Mouse (Mus musculus) forebrain, embryonic 16.5 days (tissue): ENCODE data around the gene Hist1h2ae. TPM values are rescaled to one million over a fixed set of nuclear protein-coding genes. Genes with fewer than 3 reads are reported as not detected.
"Not testable (repeated sequence)": the region's sequence is repeated elsewhere in the genome, so short reads cannot be mapped to it uniquely, and the experiment has no call there.

Experiments used
- ATAC-seq: fragments of 200-750 bp; cut with Nextera tagmentation; 2 replicates; pipeline ENCODE4 v1.8.0; 2017; ENCODE audit warnings: mild to moderate bottlenecking, moderate library complexity
- H3K27ac ChIP-seq: fragments of 300-500 bp; sonication (generic); 2 replicates; pipeline ENCODE4 v1.5.1; 2014; ENCODE audit warnings: low read length, control low read depth
- H3K27me3 ChIP-seq: fragments of 300-500 bp; sonication (generic); replicated peaks from 2 replicates; pipeline ENCODE4 v1.6.1; 2014; ENCODE audit warnings: low read length; ENCODE audit not compliant: control insufficient read depth, insufficient read depth
- H3K36me3 ChIP-seq: fragments of 300-500 bp; sonication (generic); 2 replicates; pipeline ENCODE4 v1.6.1; 2014; ENCODE audit not compliant: control insufficient read depth, insufficient read depth
- H3K4me1 ChIP-seq: fragments of 300-500 bp; sonication (generic); replicated peaks from 2 replicates; pipeline ENCODE4 v1.6.1; 2014; ENCODE audit warnings: low read length; ENCODE audit not compliant: control insufficient read depth, insufficient read depth
- H3K4me2 ChIP-seq: fragments of 300-500 bp; sonication (generic); 2 replicates; pipeline ENCODE4 v1.6.1; 2014; ENCODE audit warnings: mild to moderate bottlenecking, low read length, control low read depth
- H3K4me3 ChIP-seq: fragments of 300-500 bp; sonication (generic); replicated peaks from 2 replicates; pipeline ENCODE4 v1.5.1; 2014; ENCODE audit warnings: mild to moderate bottlenecking, low read length, control low read depth
- H3K9ac ChIP-seq: fragments of 300-500 bp; sonication (generic); replicated peaks from 2 replicates; pipeline ENCODE4 v1.6.1; 2014; ENCODE audit warnings: low read depth, low read length, control low read depth
- H3K9me3 ChIP-seq: fragments of 300-500 bp; sonication (generic); 2 replicates; pipeline ENCODE4 v1.6.1; 2016; ENCODE audit warnings: low read length; ENCODE audit not compliant: control insufficient read depth
- WGBS: fragments of 180-500 bp; shearing (Covaris S2); extraction: QIAGEN DNeasy Blood & Tissue Kit; methylation state at CpG from one replicate; pipeline ENCODE4 v1.1.7; 2014; 5-methylcytosine and 5-hydroxymethylcytosine counted together
- polyA plus RNA-seq: library from polyadenylated mRNA; unstranded; fragments of >200 nt; fragmentation: Nextera tagmentation; extraction: Ambion mirVana; gene quantifications from 2 replicates; pipeline ENCODE4 v1.2.1, GENCODE M21; 2015

Gene Hist1h2ae
- polyA plus RNA-seq, 1 experiment from 2014 or later: 33.0 TPM

GRCm38 (mm10) chr13:23597957-23598356 is 26.9 kb upstream of the Hist1h2ae start:
- no peaks in the 10 kb centered on the region for H3K4me1 ChIP-seq
- H3K27ac ChIP-seq: no peak overlapping the region
- no peak overlapping the region for H3K4me2 ChIP-seq
- H3K36me3 ChIP-seq: no peaks in the 10 kb centered on the region
- ATAC-seq: no peak
- H3K27me3 ChIP-seq: no peaks in the 10 kb centered on the region
- H3K4me3 ChIP-seq: no peak overlapping the region
- H3K9me3 ChIP-seq: no peaks in the 10 kb centered on the region
- WGBS: 8% methylated on average over 9 of the region's 9 CpGs
- no peak overlapping the region for H3K9ac ChIP-seq

GRCm38 (mm10) chr13:23595622-23596372 is 24.8 kb upstream of the Hist1h2ae start:
- H3K4me1 ChIP-seq: no peaks in the 10 kb centered on the region
- H3K36me3 ChIP-seq: no peaks in the 10 kb centered on the region
- H3K4me2 ChIP-seq: no peak overlapping the region
- no peak for ATAC-seq
- no peaks in the 10 kb centered on the region for H3K9me3 ChIP-seq
- no peak overlapping the region for H3K9ac ChIP-seq
- H3K4me3 ChIP-seq: no peak overlapping the region
- H3K27me3 ChIP-seq: no peaks in the 10 kb centered on the region
- WGBS: 89% methylated on average over 7 of the region's 7 CpGs
- no peak overlapping the region for H3K27ac ChIP-seq

GRCm38 (mm10) chr13:23595185-23595584 is 24.2 kb upstream of the Hist1h2ae start:
- Histone ChIP-seq H3K9me3 (no peaks in the 10 kb centered on the region), H3K4me1 (no peaks in the 10 kb centered on the region), H3K36me3 (no peaks in the 10 kb centered on the region), H3K27ac (no peak overlapping the region), H3K4me2 (no peak overlapping the region), H3K9ac (no peak overlapping the region), H3K4me3 (no peak overlapping the region), H3K27me3 (no peaks in the 10 kb centered on the region)
- 85% methylated on average over 2 of the region's 2 CpGs for WGBS
- ATAC-seq: no peak

- Histone ChIP-seq H3K9me3 (no peaks in the 10 kb centered on the region), H3K9ac (no peak overlapping the region), H3K4me3 (no peak overlapping the region), H3K27me3 (no peaks in the 10 kb centered on the region), H3K36me3 (no peaks in the 10 kb centered on the region), H3K27ac (no peak overlapping the region), H3K4me2 (no peak overlapping the region), H3K4me1 (no peaks in the 10 kb centered on the region)
- ATAC-seq: no peak
- WGBS: 92% methylated on average over 5 of the region's 5 CpGs
Measured at GRCm38 (mm10) chr13:23593051-23593770, 22.2 kb upstream of the Hist1h2ae start.

GRCm38 (mm10) chr13:23592614-23593013 is 21.6 kb upstream of the Hist1h2ae start:
- Histone ChIP-seq H3K9me3 (no peaks in the 10 kb centered on the region), H3K4me2 (no peak overlapping the region), H3K27me3 (no peaks in the 10 kb centered on the region), H3K9ac (no peak overlapping the region), H3K27ac (no peak overlapping the region), H3K36me3 (no peaks in the 10 kb centered on the region), H3K4me1 (no peaks in the 10 kb centered on the region), H3K4me3 (no peak overlapping the region)
- no peak for ATAC-seq
- WGBS: 92% methylated on average over 7 of the region's 7 CpGs

- not testable (repeated sequence) for H3K9me3 ChIP-seq, H3K4me2 ChIP-seq, H3K27ac ChIP-seq, H3K27me3 ChIP-seq, H3K9ac ChIP-seq, H3K36me3 ChIP-seq, ATAC-seq, H3K4me3 ChIP-seq, H3K4me1 ChIP-seq
- whole genome bisulfite sequencing: 95% methylated on average over 7 of the region's 7 CpGs
Measured at GRCm38 (mm10) chr13:23591886-23592285, 20.9 kb upstream of the Hist1h2ae start.

- no peak for ATAC-seq
- Histone ChIP-seq H3K4me2 (no peak overlapping the region), H3K36me3 (no peaks in the 10 kb centered on the region), H3K9me3 (no peaks in the 10 kb centered on the region), H3K27me3 (no peaks in the 10 kb centered on the region), H3K4me1 (peaks cover 7% of the 10 kb centered on the region), H3K9ac (no peak overlapping the region), H3K27ac (no peak overlapping the region), H3K4me3 (no peak overlapping the region)
- 94% methylated on average over 7 of the region's 7 CpGs for WGBS
Measured at GRCm38 (mm10) chr13:23591206-23591605, 20.2 kb upstream of the Hist1h2ae start.

- H3K27me3 ChIP-seq: no peaks in the 10 kb centered on the region
- peak overlapping the region; percentile 52 for H3K9ac ChIP-seq
- 3% methylated on average over 1 of the region's 1 CpGs for WGBS
- H3K36me3 ChIP-seq: no peaks in the 10 kb centered on the region
- H3K27ac ChIP-seq: peak overlapping the region; percentile 93
- H3K4me3 ChIP-seq: peak overlapping the region; percentile 39
- ATAC-seq: no peak
- H3K4me1 ChIP-seq: peaks cover 32% of the 10 kb centered on the region
- H3K4me2 ChIP-seq: peak overlapping the region; percentile 77
- H3K9me3 ChIP-seq: no peaks in the 10 kb centered on the region
Measured at GRCm38 (mm10) chr13:23586940-23587225, 15.9 kb upstream of the Hist1h2ae start.

GRCm38 (mm10) chr13:23586099-23586939 is 15.3 kb upstream of the Hist1h2ae start:
- Histone ChIP-seq H3K9ac (peak overlapping the region; percentile 52), H3K36me3 (no peaks in the 10 kb centered on the region), H3K27ac (peak overlapping the region; percentile 93), H3K4me1 (peaks cover 33% of the 10 kb centered on the region), H3K4me2 (peak overlapping the region; percentile 77), H3K9me3 (no peaks in the 10 kb centered on the region), H3K27me3 (no peaks in the 10 kb centered on the region), H3K4me3 (peak overlapping the region; percentile 39)
- no peak for ATAC-seq
- WGBS: under 1% methylated on average over 22 of the region's 22 CpGs
